Mouse (Mus musculus) gastrocnemius, postnatal 36 days (tissue): ENCODE measurements around the gene Timeless. TPM values are rescaled to one million over a fixed set of nuclear protein-coding genes. Genes with fewer than 3 reads are reported as not detected.
A peak's percentile ranks its signal among the peaks of the same experiment; 100 is the strongest.
"Not testable (repeated sequence)": the region's sequence is repeated elsewhere in the genome, so short reads cannot be mapped to it uniquely, and the experiment has no call there.

Experiments
- DNase-seq, 2 experiments: peaks; one replicate each; pipeline ENCODE4 v3.0.0; 2022
- intact Hi-C: fragments of 180-260 bp; cut with DNase I; formaldehyde crosslinking; loops from one replicate; pipeline ENCODE4 v1.15.1; 2025
- long read RNA-seq, 2 experiments: library from polyadenylated mRNA; stranded (forward); transcript quantifications; one replicate each; pipeline ENCODE4 v2.0.0; 2021
- total RNA-seq, 2 experiments: library from RNA; stranded (reverse); gene quantifications; 2 replicates each; pipeline ENCODE4 v1.2.3; 2021

Timeless gene
- total RNA-seq: 1 to 10 TPM; 1.7 to 2.2 TPM
- long read RNA-seq, experiment 1, partial matches to known transcripts: 0 of 1 reads
- long read RNA-seq, experiment 1, other reads (novel, unspliced or antisense): 0 of 1 reads
- long read RNA-seq, experiment 2, partial matches to known transcripts: 0 of 1 reads
- long read RNA-seq, experiment 2, other reads (novel, unspliced or antisense): 1 of 1 reads

DNA sequence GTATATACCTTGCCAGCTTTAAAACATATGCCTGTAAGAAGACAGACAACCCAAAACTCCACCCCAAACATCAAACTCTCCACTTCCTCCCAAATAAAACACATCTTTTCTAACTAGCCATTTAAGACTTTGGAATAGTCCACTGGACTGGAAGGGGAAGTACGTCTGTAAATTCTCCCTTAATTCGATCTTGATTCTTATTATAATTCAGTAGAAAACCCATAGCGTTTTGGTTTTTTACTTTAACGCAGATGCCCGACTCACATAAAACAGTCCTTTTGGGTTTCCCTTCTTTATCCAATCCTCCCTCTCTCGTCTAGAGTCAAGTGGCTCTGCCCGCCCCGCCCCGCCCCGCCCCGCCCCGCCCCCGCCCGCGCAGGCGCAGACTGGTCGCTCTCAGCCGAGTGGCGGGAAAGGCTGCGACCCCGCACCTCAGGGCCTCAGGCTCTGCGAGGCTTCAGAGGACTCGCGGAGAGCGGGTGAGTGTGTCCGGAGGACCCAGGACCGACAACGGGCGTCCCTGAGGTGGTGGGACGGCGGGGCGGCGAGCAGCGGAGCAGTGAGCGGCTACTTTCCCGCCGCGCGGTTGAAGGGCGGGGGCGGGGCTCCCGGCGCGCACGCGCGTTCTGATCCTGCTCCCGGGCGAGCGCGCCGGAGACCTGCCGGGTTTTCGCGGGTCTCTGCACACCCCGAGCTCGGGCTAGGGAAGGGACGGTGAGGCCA is at the start of gene Timeless:
Gene Timeless (plus strand): TSS at position 369 of the 723 bp plus-strand sequence.
- intact Hi-C loops: loop anchor here (1.0 kb wide), 1 partner anchor 20 kb away; no protein-coding TSS in a partner anchor
- peak; percentile 82 to 91 for DNase-seq

DNA sequence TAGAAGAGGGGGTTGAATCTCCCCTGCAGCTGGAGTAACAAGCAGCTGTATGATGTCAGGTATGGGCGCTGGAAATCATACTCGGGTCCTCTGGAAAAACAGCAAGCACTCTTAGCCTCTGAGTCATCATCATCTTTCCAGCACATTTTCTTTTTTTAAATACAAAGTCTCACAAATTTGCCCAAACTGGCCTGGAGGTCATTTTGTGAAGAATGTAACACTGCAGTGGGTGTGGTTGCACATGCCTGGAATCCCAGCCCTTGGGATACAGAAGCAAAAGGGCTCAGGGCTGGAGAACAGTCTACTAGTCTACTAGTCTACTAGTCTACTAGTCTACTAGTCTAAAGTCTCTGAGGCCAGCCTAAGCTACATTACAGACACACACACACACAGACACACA is 47.6 kb upstream of the Timeless start:
- DNase-seq: no peak
- intact Hi-C loops: no loop called here

DNA sequence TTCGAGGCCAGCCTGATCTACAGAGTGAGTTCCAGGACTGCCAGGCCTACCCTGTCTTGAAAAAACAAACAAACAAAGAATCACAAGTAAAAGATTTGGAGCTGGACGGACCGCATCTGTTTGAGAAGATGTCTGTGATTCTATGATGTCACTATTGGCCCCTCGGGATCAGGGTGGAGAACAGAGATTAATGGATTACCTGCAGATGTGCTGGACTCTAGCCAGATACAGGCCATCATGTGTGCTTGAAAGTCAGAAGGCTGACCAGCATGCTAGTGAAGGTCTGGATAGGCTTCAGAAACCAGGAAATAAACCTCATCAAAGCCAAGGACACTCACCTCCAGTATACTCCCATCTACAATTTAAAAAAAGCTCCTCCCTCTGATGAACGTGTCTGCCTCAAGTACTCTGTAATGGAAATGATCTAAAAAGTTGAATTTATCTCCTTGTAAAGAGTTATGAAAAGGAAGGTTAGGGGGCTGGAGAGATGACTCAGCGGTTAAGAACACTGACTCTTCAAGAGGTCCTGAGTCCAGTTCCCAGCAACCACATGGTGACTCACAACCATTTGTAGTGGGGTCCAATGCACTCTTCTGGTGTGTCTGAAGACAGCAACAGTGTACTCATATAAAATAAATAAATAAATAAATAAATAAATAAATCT is 46.5 kb upstream of the Timeless start:
- no peak for DNase-seq
- intact Hi-C loops: no loop called here

DNA sequence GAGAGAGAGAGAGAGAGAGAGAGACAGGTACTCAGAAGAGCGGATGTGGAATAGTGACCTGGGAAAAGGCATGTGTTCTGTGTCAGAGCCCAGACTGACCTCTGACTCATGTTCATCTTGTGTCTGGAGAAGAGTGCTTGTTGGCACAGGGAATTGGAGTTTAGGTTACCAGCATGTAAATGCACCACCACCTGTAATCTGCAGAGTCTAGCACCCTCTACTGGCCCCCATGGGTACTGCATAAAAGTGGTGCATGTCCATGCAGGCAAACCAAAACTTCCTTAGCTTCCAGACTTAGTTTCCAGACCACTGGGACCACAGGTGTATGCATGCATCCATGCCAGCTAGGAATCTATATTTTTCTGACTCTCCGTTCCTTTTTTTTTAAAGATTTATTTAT is 45.9 kb upstream of the Timeless start:
- intact Hi-C loops: loop anchor here (2.0 kb wide), 2 partner anchors 45 to 95 kb away; partner anchors contain the start of gene Baz2a
- peak; percentile 68 to 69 for DNase-seq

DNA sequence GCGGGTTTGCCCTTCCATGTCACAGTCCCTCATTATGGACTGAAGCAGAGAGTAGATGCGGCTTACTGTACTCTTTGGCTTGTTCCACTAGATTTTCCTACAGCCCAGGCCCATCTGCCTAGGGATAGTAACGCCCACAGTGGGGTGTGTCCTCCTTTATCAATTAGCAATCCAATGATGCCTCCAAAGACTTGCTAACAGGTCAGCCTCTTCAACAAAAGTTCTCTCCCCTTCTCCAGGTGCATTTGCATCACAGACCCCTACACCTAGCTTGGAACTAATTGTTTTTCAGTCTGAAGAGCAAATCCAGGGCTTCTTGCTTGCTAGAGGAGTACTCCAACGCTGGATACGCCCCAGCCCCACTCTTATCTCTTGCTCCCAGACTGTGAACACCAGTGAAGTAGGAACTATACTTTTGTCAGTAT is 44.7 kb upstream of the Timeless start:
- intact Hi-C loops: loop anchor here (2.0 kb wide), 2 partner anchors 46 to 96 kb away; partner anchors contain the start of gene Baz2a
- no peak for DNase-seq

DNA sequence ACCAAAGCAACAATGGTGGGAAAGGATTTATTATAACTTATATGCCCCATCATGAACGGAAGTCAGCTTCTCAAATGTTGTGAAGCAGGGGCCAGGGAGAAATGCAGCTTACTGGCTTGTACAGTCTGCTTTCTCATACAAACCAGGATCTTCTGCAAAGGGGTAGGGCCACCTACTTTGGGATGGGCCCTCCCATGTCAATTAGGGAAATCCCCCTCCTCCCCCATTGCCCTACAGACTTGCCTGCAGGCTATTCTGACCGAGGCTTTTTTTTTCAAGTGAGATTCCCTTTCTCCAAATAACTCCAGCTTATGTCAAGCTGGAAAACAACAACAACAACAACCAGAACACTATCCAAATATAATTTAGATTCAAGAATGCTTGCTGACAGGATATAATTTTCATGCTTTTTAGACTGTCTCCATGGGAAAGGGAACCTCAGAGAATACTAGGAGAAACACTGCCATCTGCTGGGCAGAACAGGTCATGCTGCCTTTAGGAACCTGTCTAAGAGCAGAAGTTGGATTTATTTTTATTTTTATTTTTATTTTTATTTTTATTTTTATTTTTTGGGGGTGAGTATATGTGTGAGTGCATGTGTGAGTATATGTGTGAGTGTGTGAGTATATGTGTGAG is 43.5 kb upstream of the Timeless start:
- intact Hi-C loops: no loop called here

DNA sequence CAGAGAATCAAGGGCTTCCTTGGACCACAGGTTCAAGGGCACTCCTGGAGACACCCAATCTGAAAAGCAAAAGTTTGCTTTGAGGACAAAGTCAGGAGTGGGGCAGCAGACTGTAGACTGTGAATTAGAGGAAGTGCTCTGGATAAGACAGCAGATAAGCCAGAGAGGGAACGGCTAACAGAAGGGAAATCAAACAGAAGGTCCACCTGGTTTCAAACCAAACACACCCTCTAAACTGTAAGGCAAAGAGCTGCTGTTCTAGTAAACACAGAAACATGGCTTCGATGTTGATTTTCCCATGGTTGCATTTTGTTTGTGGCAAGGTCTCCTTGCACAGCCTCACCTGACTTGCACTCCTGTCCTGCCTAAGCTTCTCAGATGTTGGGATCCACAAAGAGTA is 40.4 kb upstream of the Timeless start:
- intact Hi-C loops: no loop called here
- DNase-seq: no peak

More for the DNA sequence above, 43.5 kb upstream of the Timeless start:
- peak; percentile 64 to 65 for DNase-seq

DNA sequence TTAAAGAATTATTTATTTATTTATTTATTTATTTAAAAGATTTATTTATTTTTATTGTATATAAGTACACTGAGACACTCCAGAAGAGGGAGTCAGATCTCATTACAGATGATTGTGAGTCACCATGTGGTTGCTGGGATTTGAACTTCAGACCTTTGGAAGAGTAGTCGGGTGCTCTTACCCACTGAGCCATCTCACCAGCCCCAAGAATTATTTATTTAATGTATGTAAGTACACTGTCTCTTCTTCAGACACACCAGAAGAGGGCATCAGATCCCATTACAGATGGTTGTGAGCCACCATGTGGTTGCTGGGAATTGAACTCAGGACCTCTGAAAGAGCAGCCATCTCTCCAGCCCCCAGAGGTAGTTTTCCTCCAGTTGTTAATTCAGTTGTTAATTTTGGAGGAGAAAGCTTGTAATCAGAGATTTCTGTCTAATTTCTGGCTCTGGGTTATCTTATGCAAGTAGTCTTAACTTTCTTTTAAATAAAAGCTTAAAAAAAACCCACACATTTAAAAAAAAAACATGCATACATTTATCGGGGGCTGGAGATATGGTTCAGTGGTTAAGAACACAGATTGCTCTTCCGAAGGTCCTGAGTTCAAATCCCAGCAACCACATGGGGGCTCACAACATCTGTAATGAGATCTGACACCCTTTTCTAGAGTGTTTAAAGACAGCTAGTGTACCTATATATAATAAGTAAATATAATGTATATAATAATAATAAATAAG is 39.7 kb upstream of the Timeless start:
- intact Hi-C loops: not testable (repeated sequence)

DNA sequence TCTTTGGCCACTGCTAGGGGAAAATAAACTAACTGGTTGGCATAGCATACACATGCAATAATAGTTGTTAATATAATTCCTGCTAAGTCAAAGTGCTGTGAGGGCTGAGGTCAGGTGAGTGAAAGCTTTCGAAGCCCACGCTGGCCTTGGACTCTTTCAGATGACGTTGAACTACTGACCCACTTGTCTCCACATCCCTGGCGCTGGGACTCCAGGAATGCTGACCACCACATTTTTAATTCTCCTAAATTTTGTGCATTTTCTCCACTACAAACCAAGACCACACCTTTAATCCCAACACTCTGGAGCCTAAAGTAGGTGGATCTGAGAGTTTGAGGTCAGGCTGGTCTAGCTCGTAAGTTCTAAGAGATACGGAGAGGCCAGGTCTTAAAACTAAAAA is 38.8 kb upstream of the Timeless start:
- intact Hi-C loops: no loop called here
- DNase-seq: no peak

More for the DNA sequence above, 39.7 kb upstream of the Timeless start:
- not testable (repeated sequence) for DNase-seq

DNA sequence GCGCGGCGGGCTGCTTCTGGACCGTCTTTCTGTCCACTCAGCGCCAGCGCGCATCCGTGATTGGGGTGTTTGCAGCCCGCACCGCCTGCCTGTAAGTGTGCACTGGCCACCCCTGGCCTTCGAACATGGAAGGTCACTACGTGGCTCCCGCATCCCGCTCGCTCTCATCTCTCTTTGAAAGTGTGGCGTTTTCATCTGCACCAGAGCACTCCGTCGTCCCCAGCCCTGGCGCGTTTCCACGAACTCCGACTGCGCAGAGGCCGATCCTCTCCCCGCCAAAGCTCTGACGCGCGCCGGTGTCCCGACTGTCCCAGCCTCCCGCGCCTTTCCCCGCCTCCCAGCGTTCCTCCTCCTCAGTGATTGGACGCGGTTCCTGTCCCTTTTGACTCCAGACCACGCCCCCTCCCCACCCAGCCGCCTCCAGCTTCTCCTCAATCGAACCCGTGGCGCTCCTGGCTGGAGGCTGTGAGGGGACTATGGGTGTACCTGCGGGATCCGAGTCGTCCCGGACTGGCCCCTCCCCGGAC is 37.8 kb upstream of the Timeless start, which contains the start of gene Gls2:
Gene Gls2 (plus strand): TSS at position 434 of the 527 bp plus-strand sequence.
- peak; percentile 95 to 96 for DNase-seq
- intact Hi-C loops: no loop called here

DNA sequence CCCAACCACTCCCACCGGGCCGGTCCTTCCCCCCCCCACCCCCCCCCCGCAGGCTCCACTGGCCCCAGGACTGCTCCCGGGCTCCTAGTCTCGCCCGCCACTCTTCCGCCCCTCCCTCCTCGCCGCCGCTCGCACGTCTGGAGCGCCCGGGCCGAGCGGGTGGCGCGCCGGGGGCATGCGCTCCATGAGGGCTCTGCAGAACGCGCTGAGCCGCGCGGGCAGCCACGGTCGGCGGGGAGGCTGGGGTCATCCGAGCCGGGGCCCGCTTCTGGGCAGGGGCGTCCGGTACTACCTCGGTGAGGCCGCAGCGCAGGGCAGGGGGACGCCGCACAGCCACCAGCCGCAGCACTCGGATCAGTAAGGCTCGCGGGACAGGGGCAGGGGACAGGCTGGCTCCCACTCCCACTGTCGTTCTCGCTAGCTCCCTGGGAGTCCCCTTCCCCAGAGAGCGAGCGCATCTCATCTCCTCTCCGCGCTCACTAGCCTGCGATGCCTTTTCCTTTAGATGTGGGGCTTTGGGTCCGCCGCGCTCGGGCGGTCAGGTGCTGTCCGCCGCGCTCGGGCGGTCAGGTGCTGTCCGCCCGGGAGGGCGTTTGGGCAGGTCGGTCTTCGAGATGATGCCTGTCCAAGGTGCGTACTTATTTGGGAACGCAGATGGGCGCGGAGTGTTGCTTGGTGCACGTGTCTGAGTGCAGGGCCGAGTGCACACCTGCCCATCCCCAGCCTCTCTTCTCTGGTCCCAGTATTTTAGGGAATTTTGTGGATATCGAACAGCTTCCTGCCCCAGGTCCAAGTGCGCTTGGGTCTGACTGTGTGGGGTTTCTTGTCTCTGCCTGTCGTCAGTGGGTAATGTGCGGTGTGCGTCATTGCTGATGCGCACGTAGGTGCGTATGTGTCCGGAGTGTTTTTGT is 37.1 kb upstream of the Timeless start:
- no peak for DNase-seq
- intact Hi-C loops: no loop called here

DNA sequence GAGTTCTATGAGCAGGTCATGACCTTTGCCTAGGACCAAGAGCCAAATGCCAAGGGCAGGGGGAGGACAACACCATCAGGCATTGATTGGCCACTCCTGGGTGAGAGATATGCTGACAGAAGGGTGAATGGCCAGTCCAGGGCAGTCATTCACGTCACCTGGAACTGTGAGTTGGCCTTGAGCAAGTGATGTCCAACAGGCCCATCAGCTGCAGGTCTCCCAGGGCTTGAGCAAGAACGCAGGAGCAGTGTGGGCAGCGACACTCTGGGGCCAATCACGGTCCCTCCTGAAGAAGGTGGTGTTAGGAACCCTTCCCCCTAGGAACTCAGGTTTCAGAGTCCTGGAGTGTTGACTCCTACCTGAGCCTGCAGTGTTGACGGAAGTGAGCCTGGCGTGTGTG is 30.0 kb upstream of the Timeless start:
- intact Hi-C loops: no loop called here
- no peak for DNase-seq

DNA sequence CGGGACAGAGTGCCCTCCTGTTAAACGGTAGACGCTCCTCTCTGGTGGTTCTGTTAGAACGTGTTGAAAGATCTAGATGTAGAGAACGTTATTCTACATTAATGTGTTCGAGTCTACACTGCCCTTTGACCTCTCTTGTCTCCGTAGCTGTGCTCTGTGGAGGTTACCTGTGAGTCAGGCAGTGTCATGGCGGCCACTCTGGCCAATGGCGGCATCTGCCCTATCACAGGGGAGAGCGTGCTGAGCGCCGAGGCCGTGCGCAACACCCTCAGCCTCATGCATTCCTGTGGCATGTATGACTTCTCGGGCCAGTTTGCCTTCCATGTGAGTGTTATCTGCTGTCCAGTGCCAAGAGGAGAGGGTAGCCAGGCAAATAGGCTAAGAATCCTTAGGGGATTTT is 26.9 kb upstream of the Timeless start:
- intact Hi-C loops: no loop called here
- no peak for DNase-seq

DNA sequence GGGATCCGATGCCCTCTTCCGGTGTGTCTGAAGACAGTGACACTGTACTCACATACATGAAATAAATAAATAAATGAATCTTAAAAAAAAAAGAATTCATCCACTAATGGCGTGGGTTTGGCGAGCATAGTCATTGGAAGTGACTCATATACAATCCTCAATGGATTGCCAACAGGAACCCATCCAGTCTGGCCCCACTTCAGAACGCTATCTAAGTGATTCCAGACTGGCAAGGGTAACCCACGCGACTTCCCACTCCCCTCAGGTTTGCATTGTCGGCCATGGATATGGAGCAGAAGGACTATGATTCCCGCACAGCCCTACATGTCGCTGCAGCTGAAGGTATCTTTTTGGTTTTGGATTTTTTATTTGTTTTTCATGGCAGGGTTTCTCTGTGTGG is 23.5 kb upstream of the Timeless start:
- DNase-seq: no peak
- intact Hi-C loops: no loop called here

DNA sequence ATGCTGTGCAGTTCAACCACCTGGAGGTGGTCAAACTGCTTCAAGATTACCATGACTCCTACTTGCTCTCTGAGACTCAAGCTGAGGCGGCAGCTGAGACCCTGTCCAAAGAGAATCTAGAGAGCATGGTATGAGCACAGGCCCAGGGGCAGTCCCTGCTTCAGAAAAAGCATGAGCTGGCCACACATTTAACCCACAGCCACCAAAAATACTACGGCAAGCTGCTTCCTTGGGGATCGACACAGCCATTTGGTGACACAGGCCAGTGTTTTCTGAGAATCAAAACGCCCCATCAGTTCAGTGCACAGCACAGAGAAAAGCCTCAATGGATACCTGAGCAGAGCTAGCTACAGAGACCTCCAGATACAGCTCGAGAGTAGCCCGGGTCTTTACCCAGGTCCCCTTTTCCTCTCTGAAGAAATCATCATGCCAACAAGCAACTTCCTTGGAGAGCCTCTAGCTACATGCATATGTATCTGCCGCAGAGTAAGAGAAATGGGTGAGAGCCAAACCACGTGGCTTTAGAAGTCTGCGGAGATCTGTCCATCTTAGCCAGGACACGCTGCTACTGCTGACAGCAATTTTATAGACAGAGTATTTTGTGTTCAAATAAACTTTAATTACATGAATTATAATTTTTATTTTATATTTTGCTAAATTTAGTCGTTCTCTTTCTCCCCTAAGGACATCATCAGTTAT is 22.4 kb upstream of the Timeless start:
- DNase-seq: no peak
- intact Hi-C loops: no loop called here

DNA sequence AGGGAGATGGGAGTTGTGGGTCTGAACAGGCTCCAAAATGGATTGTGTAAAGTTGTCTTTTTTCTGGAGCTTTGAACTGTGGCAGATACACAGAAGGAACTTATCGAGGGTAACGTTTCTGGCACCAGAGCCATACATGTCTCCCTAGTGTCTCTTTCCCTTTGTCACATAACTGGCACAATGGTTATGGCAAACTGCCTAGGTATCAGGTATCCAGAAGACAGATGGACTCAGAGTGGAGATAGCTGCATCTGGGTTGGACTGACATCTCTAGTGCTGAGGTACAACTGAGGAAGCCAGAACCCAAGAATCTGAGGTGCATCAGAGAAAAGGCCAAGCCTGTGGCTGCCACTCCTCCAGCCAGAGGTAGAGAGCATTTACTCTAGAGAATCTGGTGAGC is 21.7 kb upstream of the Timeless start:
- intact Hi-C loops: no loop called here
- DNase-seq: no peak

DNA sequence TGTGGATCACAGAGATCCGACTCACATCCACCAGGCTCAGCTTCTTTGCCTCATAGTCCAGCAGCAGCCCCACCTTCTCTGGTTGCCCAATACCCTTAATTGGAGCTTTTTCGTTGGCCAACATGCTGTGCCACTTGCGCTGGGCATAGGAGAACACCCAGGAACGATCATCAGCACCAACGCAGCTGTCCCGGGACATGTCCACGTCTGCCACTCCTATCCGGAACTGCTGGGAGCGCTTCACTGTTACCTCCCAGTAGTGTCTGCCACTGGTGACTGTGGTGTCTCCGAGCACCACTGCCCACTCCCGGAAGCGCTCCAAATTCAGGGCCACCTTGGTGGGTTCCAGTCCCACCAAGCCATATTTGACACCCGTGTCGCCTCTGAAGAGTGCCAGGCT is 20.9 kb upstream of the Timeless start:
- intact Hi-C loops: no loop called here
- DNase-seq: no peak

DNA sequence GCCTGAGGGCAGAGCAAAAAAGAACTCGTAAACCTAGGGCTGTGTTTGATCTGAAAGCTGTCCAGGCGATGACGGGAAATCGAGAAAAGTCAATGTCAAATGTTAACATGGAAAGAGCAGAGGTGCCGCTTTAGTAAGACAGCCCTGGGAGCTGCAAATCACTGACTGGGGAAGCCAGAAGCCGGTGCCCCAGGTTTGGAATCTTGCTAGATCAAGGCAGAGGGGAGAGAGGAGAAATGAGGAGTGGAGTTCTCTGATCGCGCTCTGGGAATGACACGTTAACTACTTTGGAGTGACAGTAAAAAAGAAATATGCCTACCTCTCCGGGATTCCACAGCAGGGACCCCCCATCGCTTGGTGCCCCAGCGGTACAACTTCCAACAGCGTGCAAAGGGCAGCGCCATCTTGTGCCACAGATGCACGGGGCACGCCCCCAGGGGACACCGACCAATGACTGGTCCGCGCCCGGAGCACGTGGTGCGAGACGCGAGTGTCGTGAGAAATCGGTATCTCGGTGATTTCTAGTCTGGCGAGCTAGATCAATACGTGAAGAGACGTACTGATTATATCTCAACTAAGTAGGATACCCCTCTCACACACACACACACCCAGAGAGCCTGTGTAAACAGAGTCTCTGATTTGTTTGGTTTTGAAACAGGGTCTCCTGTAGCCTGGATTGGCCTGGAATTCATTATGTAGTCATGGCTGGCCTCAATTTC is 20.3 kb upstream of the Timeless start, which contains the start of gene Spryd4:
Gene Spryd4 (minus strand): TSS at position 418 of the 719 bp plus-strand sequence.
- DNase-seq: peak; percentile 82 to 91
- intact Hi-C loops: loop anchor here (1.0 to 2.0 kb wide), 2 partner anchors 21 to 73 kb away; partner anchors contain the start of gene Timeless
